Mouse (Mus musculus) layer of hippocampus, adult 2 months (tissue): Measurements from ENCODE around the gene Iscu. TPM values are rescaled to one million over a fixed set of nuclear protein-coding genes. Genes with fewer than 3 reads are reported as not detected.
"Not testable (repeated sequence)": the region's sequence is repeated elsewhere in the genome, so short reads cannot be mapped to it uniquely, and the experiment has no call there.

Source experiments
- DNase-seq, 2 experiments: peaks; one replicate each; pipeline ENCODE4 v3.0.0; 2022; ENCODE audit warnings: low spot score in 2 of 2
- H3K27ac ChIP-seq: fragments of 200-600 bp; 2 replicates; pipeline ENCODE4 v1.8.1; 2022
- H3K4me3 ChIP-seq: fragments of 200-600 bp; 2 replicates; pipeline ENCODE4 v1.8.1; 2022; ENCODE audit warnings: mild to moderate bottlenecking
- CTCF ChIP-seq: fragments of 200-600 bp; conservative IDR thresholded peaks from 2 replicates; pipeline ENCODE4 v1.8.1; 2022; ENCODE audit warnings: antibody characterized with exemption, mild to moderate bottlenecking, moderate library complexity
- total RNA-seq, 2 experiments: library from RNA; stranded (reverse); gene quantifications; 2 replicates each; pipeline ENCODE4 v1.2.3; 2021

The Iscu gene
- total RNA-seq, 2 experiments from 2014 or later, result 111 to 122 TPM

DNA sequence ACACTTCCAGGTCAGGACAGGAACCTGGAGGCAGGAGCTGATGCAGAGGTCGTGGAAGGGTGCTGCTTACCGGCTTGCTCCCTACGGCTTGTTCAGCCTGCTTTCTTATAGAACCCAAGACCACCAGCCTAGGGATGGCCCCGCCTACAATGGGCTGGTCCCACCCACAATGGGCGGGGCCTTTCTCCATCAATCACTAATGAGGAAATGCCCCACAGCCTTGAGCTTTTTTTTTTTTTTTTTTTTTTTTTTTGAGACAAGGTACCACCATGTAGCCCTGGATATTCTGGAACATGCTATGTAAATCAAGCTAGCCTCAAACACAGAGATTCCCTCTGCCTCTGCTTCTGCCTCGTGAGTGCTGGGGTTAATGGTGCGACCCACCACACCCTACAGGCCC, 9.3 kb downstream of the Iscu start:
- Histone ChIP-seq H3K27ac (no peak overlapping the region), H3K4me3 (no peak overlapping the region)
- no peak for DNase-seq
- no peak for TF ChIP-seq CTCF

DNA sequence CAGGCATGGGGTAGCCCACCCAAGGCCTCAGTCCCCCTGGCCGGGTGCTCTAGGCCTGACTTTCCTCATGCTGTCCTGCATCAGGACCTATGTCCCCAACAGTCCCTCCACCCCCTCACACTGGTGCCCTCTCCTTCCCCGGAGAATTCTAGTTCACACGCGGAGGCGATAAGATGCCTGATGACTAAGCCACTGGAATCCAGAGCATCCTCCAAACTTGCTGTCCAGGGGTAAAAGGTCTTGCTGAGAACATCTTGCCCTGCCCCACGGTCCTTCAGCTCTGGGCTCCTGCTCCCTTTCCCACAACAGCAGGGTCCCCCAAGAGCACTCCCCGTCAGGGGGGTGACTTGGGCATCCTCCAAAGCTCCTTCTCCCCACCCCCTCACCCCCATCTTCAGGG, 10.1 kb downstream of the Iscu start:
- DNase-seq, result no peak
- TF ChIP-seq CTCF, result no peak
- Histone ChIP-seq H3K27ac (peak overlapping the region; percentile 65; the same call in 1 of the 2 replicates), H3K4me3 (no peak overlapping the region)

DNA sequence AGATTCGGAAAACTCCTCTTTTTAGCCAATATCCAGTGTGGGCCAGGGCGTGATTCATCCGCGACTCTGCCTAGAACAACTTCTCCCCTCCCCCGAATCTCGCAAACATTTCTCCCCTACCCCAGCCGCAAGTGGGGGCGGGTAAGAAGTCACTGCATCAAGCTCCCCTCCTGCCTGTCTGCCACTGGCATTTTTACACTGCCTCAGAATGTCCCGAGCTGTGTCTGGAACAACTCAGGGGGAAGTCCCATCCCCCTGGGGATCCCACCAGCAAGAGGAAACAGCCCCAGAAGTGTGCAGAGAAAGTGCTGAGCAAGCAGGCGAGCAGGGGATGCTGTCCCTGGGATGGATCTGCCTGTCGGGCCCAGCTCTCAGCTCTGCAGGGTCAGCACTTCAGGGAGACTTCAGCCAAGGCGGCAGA, 11.0 kb downstream of the Iscu start:
- peak in 1 of 2 experiments; percentile 47 for DNase-seq
- peak overlapping the region; percentile 65 for H3K27ac ChIP-seq
- no peak overlapping the region for H3K4me3 ChIP-seq
- no peak for TF ChIP-seq CTCF

DNA sequence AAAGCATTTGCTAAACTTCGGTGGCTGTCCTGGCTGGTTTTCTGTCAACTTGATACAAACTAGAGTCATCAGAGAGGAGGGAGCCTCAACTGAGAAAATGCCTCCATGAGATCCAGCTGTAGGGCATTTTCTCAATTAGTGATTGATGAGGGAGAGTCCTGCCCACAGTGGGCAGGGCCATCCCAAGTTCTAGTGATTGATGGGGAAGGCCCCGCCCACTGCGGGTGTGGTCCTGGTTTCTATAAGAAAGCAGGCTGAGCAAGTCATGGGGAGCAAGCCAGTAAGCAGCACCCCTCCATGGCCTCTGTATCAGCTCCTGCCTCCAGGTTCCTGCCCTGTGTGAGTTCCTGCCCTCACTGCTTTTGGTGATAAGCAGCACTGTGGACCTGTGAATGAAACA, 11.6 kb downstream of the Iscu start:
- not testable (repeated sequence) for H3K4me3 ChIP-seq, DNase-seq
- H3K27ac ChIP-seq, result peak overlapping the region; percentile 53; the same call in 1 of the 2 replicates

DNA sequence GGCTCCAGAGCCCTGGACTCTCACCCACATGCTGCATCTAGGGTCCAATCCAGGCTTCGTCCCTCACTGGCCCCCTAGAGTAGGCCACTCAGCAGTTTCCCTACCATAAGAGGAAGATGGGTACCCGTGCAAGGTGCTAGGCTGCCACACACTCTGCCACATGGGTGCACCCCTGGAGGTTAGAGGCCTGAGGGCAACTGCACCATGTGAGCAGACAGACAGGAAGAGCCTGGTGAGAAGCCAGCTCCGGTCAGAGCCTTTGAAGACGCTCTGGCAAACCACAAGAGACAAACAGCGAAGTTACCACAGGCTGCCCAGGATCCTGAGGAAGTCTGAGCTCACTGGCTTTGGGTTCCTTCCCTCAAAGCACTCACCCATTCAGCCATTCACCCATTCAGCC, 14.4 kb downstream of the Iscu start:
- Histone ChIP-seq H3K4me3 (no peak overlapping the region), H3K27ac (no peak overlapping the region)
- TF ChIP-seq CTCF, result no peak
- DNase-seq, result no peak

DNA sequence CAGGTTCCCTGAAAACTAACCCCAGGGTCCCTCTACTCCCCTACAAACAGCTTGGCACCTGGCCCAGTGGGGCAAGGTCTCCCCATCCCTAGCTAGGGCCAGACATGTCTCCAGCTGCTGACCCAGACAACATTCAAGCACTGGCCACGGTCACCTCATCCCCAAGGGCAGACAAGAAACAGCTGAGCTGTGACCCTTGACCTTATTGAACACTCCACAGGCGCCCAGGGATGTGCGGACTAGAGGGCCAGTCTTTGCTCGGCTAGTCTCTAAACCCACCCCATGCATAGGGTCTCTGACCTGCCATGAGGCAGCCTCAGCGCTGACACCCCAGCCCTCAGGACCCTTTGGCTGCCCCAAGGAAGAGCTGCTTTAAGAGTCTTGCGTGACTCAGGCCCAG, 16.1 kb downstream of the Iscu start:
- TF ChIP-seq CTCF, result no peak
- no peak overlapping the region for H3K4me3 ChIP-seq
- no peak overlapping the region for H3K27ac ChIP-seq
- DNase-seq, result no peak

DNA sequence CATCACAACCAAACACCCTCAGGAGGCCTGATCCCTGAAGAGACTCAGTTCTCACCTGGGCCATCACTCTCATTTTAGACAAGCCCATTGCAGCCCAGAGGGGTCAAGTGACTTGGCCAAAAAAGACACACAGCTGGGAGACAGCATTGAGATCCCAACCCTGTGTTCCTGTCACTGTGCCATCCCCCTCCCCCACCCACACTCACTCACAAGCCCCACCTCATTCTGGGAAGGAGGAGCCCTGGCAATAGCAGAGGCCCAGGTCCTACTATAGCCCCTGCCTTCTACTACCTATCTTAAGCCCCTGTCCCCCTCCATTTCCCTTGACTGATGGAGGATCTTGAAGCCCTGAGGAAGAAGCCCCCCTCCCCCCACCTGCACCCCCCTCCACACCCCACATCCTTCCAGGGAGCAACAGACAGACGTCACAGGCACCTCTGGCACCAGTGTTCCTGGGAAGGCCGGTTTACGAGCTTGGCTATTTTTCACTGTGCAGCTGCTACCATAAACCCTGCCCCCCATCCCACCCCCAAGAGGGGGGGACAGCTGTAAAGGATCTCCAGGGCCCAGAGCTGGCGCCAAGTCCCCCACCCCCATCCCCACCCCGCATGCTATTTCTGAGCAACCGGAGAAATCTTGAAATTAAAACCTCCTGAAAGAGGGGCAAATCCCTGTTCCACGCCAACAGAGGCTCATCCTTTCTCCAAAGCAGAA, 16.7 kb downstream of the Iscu start:
- no peak for TF ChIP-seq CTCF

DNA sequence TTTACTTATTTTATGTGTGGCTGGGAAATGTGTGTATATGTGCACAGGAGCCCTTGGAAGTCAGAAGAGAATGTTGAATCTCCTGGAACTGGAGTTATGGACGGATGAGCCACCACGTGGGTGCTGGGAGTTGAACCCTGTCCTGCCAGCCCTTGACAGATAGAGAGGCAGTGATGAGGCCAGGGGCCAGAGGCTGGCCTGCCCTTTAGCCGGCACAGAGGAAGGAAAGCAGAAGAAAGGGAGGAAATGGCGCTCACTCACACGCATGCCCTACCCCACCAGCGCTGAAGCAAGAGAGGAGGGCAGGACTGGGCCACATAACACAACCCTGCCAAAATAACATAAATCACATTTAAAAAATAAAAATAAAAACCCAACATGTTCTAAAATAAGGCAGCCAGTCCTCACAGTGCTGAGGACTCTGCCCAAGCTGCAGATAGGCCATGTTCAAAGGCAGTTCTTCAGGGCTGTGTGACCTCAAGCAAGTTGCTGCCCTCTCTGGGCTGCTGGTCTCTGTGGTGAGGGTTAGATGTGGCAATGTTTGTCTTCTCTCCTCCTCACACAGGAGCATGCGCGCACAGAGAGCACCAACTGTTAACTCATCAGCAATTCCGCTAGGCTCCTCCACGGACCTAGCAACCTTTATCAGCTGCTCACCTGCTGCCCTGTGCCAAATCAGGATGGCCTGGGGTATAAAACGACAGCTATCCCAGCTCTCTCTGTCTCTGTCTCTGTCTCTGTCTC, 18.1 kb downstream of the Iscu start:
- H3K4me3 ChIP-seq, result no peak overlapping the region
- no peak for TF ChIP-seq CTCF
- DNase-seq, result no peak
- no peak overlapping the region for H3K27ac ChIP-seq

More for the DNA sequence above, 16.7 kb downstream of the Iscu start:
- Histone ChIP-seq H3K27ac (no peak overlapping the region), H3K4me3 (no peak overlapping the region)
- DNase-seq, result no peak

DNA sequence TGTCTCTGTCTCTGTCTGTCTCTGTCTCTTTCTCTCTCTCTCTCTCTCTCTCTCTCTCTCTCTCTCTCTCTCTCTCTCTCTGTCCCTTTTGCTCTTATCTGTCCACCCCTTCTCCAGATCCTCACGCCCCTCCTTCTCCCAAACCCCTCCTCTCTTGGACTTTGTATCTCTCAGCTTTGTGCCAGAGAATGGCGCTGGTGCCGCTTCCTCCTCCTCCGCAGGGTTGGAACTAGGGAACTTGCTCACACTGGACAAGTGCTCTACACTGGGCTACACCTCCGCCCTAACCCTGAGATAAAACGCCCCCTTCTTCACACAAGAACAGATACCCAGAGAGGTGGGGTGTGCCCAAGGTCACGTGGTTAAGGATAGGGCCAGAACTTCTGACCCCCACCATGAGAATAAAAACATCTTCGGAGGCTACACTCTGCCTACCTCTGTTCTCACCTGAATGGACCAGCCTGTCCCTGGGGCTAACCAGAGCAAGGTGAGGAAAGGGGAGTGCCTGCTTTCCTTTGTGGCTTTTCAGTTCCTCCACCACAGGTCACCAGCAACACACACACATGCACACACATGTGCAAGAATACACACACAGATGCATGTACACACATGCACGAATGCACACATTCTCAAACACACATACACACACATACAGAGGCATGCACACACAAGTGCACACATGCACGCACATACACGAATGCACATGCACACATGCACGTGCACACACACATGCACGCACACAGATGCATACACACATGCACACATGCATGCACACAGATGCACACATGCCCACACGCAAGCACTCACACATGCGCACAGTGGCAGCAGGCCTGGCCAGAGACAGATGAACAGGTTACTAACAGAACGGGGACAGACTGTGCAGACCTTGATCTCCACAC, 18.9 kb downstream of the Iscu start:
- no peak for DNase-seq
- Histone ChIP-seq H3K4me3 (no peak overlapping the region), H3K27ac (no peak overlapping the region)
- TF ChIP-seq CTCF, result no peak

DNA sequence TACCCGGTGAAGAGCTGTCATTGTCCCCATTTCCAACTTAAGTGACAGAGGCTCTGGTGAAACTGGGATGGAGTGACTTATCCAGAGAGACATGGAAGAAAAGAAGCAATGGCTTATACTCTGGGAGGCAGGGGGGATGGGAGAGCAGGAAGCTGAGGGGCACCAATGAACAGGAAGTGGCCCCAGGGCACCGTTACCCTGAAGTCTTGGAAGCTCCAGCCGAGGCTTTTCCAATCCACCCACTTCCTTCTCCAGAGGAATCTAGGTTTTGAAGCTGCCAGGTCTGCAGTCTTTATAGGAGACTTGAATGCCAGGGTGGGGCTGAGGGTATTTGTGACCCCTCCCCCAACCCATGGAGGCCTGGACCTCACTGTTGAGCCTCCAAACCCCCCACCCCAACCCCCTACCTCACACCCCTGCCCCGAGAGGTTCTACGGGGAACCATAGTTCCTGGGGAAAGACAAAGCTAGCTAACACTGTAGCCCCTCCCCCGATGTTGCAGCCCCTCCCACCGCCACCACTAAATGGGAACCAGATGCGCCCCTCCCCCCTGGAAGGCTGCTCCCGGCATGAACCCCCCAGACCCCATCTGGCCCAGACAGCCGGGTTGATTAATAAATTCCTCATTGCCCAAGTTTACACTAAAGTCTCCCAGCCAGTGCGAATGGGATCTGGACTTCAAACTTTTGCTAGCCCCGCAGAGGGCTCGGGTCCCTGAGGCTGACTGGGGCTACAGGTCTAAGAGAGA, 24.0 kb downstream of the Iscu start:
- H3K4me3 ChIP-seq, result no peak overlapping the region
- H3K27ac ChIP-seq, result no peak overlapping the region
- no peak for TF ChIP-seq CTCF
- DNase-seq, result no peak

DNA sequence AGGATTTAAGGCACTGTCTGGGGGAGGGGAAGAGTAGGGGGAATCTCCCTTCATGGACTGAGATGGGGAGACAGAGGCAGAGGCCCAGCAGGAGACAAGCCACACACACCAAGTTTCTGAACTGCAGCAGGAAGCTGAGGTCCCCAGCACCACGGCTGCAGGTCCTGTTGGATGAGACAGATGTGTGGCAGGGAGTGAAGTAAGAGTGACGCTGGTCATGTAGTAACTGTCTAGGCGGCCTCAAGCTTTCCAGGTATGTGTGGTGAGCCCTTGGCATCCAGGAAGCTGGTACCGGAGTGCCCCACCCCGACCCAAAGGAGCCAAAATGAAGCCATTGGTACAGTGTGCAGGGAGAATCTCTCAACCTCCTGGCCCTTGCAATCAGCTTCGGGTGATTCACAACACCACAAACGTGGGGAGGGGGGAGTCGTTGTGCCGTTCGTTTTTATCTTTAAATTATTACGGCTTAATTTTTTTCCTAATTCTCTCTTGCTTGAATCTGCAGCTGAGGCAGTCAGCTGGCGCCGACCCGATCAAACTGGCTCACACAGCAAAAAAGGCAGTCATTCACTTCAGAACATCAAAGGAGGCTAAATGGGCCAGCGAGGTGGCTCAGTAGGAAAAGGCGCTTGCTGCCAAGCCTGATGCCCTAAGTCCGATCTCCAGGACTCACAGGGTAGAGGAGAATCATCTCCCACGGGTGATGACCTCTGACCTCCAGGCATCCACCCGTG, 24.8 kb downstream of the Iscu start:
- no peak for DNase-seq
- no peak for TF ChIP-seq CTCF
- Histone ChIP-seq H3K4me3 (no peak overlapping the region), H3K27ac (no peak overlapping the region)

DNA sequence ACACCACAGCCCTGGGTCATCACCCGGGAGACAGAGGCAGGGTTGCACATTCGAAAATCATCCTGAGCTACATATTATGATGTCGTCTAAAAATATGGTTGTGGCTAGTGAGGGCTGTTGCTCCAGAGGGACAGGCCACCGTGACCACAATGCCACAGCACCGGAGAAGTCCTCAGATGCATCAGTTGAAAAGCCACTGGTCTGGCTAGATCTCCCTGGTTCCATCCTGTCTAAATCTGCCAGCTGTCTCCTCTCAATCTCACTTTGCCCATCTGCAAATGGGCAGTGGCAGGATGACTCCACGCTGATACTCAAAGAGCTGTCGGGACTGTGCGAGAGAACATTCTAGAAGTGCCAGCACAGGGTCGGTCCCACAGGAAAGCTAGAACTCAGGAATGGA, 26.0 kb downstream of the Iscu start:
- H3K4me3 ChIP-seq, result no peak overlapping the region; the same call in 1 of the 2 replicates
- no peak for DNase-seq
- no peak for TF ChIP-seq CTCF
- H3K27ac ChIP-seq, result no peak overlapping the region
